Mouse (Mus musculus) erythroblast, adult 5-6 weeks (primary cell): ENCODE data around the gene Arg1. TPM values are rescaled to one million over a fixed set of nuclear protein-coding genes. Genes with fewer than 3 reads are reported as not detected.

Experiments
- ATAC-seq: replicated peaks from 2 replicates; pipeline ENCODE4 v1.8.0; 2016; ENCODE audit warnings: moderate number of reproducible peaks, mild to moderate bottlenecking, moderate TSS enrichment, inconsistent platforms; ENCODE audit not compliant: poor library complexity, low FRiP score, severe bottlenecking
- total RNA-seq, 2 experiments: library from RNA; stranded (forward) in 1 of 2; stranded (reverse) in 1 of 2; fragments of 150-400 nt in 1 of 2; fragments of 200-764, 138-1000 nt in 1 of 2; gene quantifications; 2 replicates each; pipeline versions ENCODE4 v1.2.3 to v1.2.4; 2015 to 2017; ENCODE audit warnings: low replicate concordance in 2 of 2

The Arg1 gene
- total RNA-seq, 2 experiments from 2014 or later = 0.77 TPM; not detected in 1

DNA sequence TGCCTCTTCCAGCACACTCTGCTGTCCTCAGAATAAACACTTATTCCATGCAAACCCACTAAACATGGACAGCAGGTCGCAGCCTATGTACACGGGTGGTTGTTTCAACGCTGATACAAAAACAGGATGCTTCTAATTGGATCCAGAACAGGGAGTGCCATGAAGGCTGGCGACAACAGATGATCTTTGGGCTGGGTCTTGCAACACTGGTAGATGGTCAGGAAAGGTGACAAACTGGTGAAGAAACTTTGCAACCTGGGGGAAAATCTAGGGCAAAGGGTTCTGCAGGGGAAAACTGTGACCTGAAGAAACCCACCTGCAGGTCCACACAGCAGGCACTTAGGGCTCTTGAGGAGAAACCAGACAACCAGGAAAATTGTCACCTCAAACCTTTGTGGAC lies 4.3 kb downstream of the Arg1 start:
- ATAC-seq = no peak

DNA sequence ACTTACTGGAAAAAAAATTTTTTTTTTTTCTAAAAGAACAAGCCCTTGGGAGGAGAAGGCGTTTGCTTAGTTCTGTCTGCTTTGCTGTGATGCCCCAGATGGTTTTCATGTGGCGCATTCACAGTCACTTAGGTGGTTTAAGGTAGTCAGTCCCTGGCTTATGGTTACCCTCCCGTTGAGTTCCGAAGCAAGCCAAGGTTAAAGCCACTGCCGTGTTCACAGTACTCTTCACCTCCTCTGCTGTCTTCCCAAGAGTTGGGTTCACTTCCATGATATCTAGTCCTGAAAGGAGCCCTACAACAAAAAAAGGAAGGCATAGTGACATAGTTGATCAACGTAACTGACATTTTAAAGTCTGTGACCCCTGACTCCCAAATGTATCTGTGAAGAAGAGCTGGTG lies 11.8 kb downstream of the Arg1 start:
- ATAC-seq = no peak

DNA sequence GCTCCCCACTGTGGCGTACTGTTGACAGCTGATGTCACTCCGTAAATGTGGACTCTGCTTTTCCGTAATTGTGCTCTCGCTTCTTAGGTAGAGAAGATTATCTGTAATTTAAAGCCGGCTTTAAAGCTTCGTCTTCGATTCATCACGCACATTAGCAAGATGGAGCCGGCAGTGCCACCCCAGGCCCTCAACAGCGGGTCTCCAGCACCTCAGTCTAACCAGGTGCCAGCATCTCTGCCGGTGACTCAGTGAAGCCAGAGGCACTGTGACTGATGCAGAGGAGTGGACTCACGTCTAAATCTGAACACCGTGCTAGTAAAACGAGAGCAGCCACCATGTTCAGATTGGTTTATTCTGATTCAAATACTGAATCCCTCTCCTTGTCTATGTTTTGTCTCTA lies 14.7 kb downstream of the Arg1 start:
- no peak for ATAC-seq

- no peak for ATAC-seq
These were observed 16.1 kb downstream of the Arg1 start for GRCm38 (mm10) chr10:24911199-24911598.

- no peak for ATAC-seq
These were observed 21.7 kb downstream of the Arg1 start for GRCm38 (mm10) chr10:24905627-24906026.

DNA sequence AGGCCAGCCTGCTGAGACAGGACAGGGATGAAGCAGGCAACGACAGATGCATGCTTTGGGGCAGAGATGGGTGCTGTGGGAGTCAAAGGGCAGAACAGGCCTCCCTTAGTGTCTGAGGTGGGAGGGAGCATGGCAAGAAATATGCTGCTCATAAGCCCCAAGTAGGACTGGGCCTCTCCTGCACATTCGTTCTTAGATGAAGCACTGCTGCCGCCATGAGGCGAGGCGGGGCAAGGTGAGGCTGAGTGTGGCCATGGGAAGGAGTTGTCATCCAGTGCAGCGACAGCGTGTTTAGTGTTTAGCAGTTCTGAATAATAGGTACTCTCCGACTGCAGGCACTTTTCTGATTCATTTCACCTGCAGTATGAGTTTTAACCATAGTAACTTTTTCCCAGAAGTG lies 31.4 kb downstream of the Arg1 start:
- no peak for ATAC-seq

GRCm38 (mm10) chr10:24888343-24888742 lies 38.9 kb downstream of the Arg1 start:
- ATAC-seq = no peak

GRCm38 (mm10) chr10:24886008-24886407 lies 41.3 kb downstream of the Arg1 start:
- ATAC-seq = no peak

DNA sequence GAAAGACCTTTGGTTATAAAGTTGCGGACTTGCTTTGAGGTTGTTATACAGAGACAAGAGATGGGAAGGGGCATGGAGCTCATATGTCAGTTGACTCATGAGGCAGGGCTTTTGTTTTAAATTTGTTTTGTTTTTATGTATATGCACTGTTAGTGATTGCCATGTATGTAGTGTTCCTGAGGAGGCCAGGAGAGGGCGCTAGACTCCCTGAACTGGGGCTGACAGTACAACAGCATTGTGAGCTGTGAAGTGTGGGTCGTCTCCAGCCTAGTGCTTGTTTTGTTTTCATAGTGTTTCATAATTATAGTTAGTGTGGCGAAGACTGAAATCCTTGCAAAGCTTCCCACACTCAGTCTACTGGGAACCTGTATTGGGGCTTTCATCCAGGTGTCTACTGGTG lies 53.7 kb downstream of the Arg1 start:
- no peak for ATAC-seq

- ATAC-seq = peak; percentile 100
These were observed 57.5 kb downstream of the Arg1 start, which contains the start of gene Med23 for GRCm38 (mm10) chr10:24869760-24870290. Gene Med23, plus strand, starts transcription at chr10:24869986.

Other genes with a start within 250 kb of the Arg1 start
- gene Enpp1, start 215.3 kb downstream of the Arg1 start, total RNA-seq (2015; ENCODE audit: low replicate concordance) = 0.38 and 0.42 TPM in 2 replicates
- gene Enpp1, start 215.3 kb downstream of the Arg1 start, total RNA-seq (2017; ENCODE audit: low replicate concordance) = 0.09 and 0.70 TPM in 2 replicates
- 2.1 TPM in 1 of 2 replicates, not detected in the other for gene Enpp3, start 84.7 kb downstream of the Arg1 start, total RNA-seq (2015; ENCODE audit: low replicate concordance)
- gene Enpp3, start 84.7 kb downstream of the Arg1 start, total RNA-seq (2017; ENCODE audit: low replicate concordance) = 0.85 and 1.3 TPM in 2 replicates
- gene Med23, start 57.5 kb downstream of the Arg1 start, total RNA-seq (2015; ENCODE audit: low replicate concordance) = 5.2 and 7.9 TPM in 2 replicates
- 9.1 and 12.2 TPM in 2 replicates for gene Med23, start 57.5 kb downstream of the Arg1 start, total RNA-seq (2017; ENCODE audit: low replicate concordance)